Mouse (Mus musculus) forebrain, embryonic 16.5 days (tissue): Measurements from ENCODE around the gene Dennd1a. TPM values are rescaled to one million over a fixed set of nuclear protein-coding genes. Genes with fewer than 3 reads are reported as not detected.

Experiments
- ATAC-seq: fragments of 200-750 bp; cut with Nextera tagmentation; 2 replicates; pipeline ENCODE4 v1.8.0; 2017; ENCODE audit warnings: mild to moderate bottlenecking, moderate library complexity
- H3K27ac ChIP-seq: fragments of 300-500 bp; sonication (generic); 2 replicates; pipeline ENCODE4 v1.5.1; 2014; ENCODE audit warnings: low read length, control low read depth
- H3K27me3 ChIP-seq: fragments of 300-500 bp; sonication (generic); replicated peaks from 2 replicates; pipeline ENCODE4 v1.6.1; 2014; ENCODE audit warnings: low read length; ENCODE audit not compliant: control insufficient read depth, insufficient read depth
- H3K36me3 ChIP-seq: fragments of 300-500 bp; sonication (generic); 2 replicates; pipeline ENCODE4 v1.6.1; 2014; ENCODE audit not compliant: control insufficient read depth, insufficient read depth
- H3K4me1 ChIP-seq: fragments of 300-500 bp; sonication (generic); replicated peaks from 2 replicates; pipeline ENCODE4 v1.6.1; 2014; ENCODE audit warnings: low read length; ENCODE audit not compliant: control insufficient read depth, insufficient read depth
- H3K4me2 ChIP-seq: fragments of 300-500 bp; sonication (generic); 2 replicates; pipeline ENCODE4 v1.6.1; 2014; ENCODE audit warnings: mild to moderate bottlenecking, low read length, control low read depth
- H3K4me3 ChIP-seq: fragments of 300-500 bp; sonication (generic); replicated peaks from 2 replicates; pipeline ENCODE4 v1.5.1; 2014; ENCODE audit warnings: mild to moderate bottlenecking, low read length, control low read depth
- H3K9ac ChIP-seq: fragments of 300-500 bp; sonication (generic); replicated peaks from 2 replicates; pipeline ENCODE4 v1.6.1; 2014; ENCODE audit warnings: low read depth, low read length, control low read depth
- H3K9me3 ChIP-seq: fragments of 300-500 bp; sonication (generic); 2 replicates; pipeline ENCODE4 v1.6.1; 2016; ENCODE audit warnings: low read length; ENCODE audit not compliant: control insufficient read depth
- WGBS: fragments of 180-500 bp; shearing (Covaris S2); extraction: QIAGEN DNeasy Blood & Tissue Kit; methylation state at CpG from one replicate; pipeline ENCODE4 v1.1.7; 2014; 5-methylcytosine and 5-hydroxymethylcytosine counted together
- polyA plus RNA-seq: library from polyadenylated mRNA; unstranded; fragments of >200 nt; fragmentation: Nextera tagmentation; extraction: Ambion mirVana; gene quantifications from 2 replicates; pipeline ENCODE4 v1.2.1, GENCODE M21; 2015

Gene Dennd1a
- 15.1 and 19.5 TPM in 2 replicates for polyA plus RNA-seq

DNA sequence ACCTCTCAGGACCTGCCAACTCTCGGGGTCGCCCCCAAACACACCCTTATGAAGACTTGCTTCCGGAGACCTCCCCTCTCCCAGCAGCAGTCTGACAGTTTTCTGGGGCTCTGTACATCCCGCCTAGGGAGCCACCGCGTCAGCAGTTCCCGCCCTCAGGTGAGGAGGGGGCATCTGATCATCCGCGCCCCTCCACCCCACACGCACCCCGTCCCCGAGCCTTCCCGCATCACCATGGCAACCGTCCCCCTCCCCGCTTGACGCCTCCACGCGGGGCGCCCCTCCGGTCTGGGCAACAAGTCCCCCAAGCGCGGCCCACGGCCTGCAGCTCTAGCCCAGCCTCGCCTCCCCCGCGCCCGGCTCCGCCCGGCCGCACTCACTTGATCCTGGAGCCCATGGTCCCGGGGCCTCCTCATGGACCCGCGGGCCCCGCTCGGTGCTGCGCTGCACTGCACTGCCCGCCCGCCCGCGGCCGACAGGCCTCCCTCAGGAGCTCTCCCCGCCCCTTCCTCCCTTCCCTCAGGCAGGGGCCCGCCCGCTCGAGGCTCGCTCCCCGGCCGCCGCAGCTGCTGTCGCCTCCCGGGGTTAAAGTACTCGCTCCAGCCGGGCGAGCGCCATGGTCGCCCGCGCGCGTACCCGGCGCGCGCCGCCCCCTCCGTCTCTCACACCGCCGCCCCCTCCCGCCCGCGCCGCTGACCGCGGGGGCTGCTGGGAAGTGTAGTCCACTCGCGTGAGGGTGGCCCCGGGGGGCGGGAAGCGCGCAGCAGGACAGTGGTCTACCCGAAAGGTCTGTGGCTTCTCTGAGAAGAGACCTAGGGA lies at the start of gene Dennd1a:
Gene Dennd1a, minus strand, starts transcription at position 658 of the 819 bp plus-strand sequence.
- Histone ChIP-seq H3K9me3 (no peaks in the 10 kb centered on the region), H3K4me3 (peak within 1 kb of the TSS; percentile 83), H3K9ac (peak within 1 kb of the TSS; percentile 80), H3K27me3 (no peaks in the 10 kb centered on the region), H3K4me2 (peak within 1 kb of the TSS; percentile 74), H3K36me3 (no peaks in the 10 kb centered on the region), H3K4me1 (peaks cover 12% of the 10 kb centered on the region), H3K27ac (peak within 1 kb of the TSS; percentile 89)
- peak; percentile 94 for ATAC-seq
- under 1% methylated on average over 71 of the region's 81 CpGs for WGBS

DNA sequence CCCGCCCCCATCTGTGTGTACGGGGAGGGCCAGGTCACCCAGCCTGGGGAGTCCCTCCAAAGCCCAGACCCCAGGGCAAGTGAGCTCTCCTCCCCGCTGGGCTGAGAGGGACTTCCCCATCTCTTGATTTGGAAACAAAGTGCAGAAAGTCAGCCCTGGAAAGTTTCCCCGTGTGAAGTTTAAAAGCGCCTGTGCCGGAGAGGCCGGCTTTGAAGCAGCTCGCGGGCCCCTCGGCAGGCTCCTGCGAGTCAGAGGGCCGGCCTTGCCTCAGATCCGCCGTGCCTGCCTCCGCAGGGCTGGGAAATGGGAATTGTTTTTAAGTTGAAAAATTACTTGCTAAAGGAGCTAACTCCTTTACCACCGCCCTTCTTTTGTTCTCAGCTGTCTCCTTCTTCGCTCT lies 49.4 kb upstream of the Dennd1a start:
- peaks cover 18% of the 10 kb centered on the region for H3K27me3 ChIP-seq
- H3K27ac ChIP-seq = no peak overlapping the region
- ATAC-seq = no peak
- no peak overlapping the region for H3K9ac ChIP-seq
- 8% methylated on average over 17 of the region's 17 CpGs for WGBS
- no peaks in the 10 kb centered on the region for H3K9me3 ChIP-seq
- H3K36me3 ChIP-seq = no peaks in the 10 kb centered on the region
- H3K4me1 ChIP-seq = peaks cover 14% of the 10 kb centered on the region
- no peak overlapping the region for H3K4me3 ChIP-seq
- peak overlapping the region; percentile 10 for H3K4me2 ChIP-seq

GRCm38 (mm10) chr2:38333586-38334119 lies 46.5 kb upstream of the Dennd1a start:
- 36% methylated on average over 7 of the region's 7 CpGs for WGBS
- peak; percentile 25; the same call in 1 of the 2 replicates for ATAC-seq
- peaks cover 18% of the 10 kb centered on the region for H3K27me3 ChIP-seq

GRCm38 (mm10) chr2:38326671-38327070 lies 39.5 kb upstream of the Dennd1a start:
- WGBS = 53% methylated on average over 1 of the region's 1 CpGs
- no peaks in the 10 kb centered on the region; the same call in 1 of the 2 replicates for H3K27me3 ChIP-seq
- H3K27ac ChIP-seq = no peak overlapping the region
- no peak for ATAC-seq
- no peaks in the 10 kb centered on the region for H3K4me1 ChIP-seq
- no peak overlapping the region for H3K9ac ChIP-seq
- H3K36me3 ChIP-seq = no peaks in the 10 kb centered on the region
- no peak overlapping the region for H3K4me2 ChIP-seq
- no peak overlapping the region for H3K4me3 ChIP-seq
- H3K9me3 ChIP-seq = no peaks in the 10 kb centered on the region

More at GRCm38 (mm10) chr2:38333586-38334119, 46.5 kb upstream of the Dennd1a start:
- no peaks in the 10 kb centered on the region for H3K36me3 ChIP-seq
- no peak overlapping the region for H3K4me3 ChIP-seq
- no peak overlapping the region for H3K27ac ChIP-seq
- no peak overlapping the region for H3K9ac ChIP-seq
- H3K9me3 ChIP-seq = no peaks in the 10 kb centered on the region
- H3K4me1 ChIP-seq = no peaks in the 10 kb centered on the region
- H3K4me2 ChIP-seq = no peak overlapping the region

DNA sequence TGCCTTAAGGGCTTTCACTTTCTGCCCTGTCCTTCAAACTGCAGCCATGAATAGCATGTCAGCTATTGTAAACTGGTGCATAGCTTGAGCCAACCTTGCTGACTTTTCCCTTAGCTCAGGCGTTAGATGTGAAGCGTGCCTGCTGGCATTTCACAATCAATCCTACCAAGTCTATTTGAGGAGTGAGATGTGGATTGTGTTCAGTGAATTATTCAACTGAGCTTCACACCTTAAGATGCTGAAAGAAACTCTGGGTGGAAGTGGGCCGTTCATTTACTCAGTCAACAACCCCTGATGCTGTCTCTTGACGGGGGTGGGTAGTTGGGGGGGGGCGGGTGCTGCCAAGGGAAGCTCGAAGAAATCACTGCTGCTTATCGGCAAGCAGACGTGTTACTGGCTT lies 36.2 kb upstream of the Dennd1a start:
- no peaks in the 10 kb centered on the region for H3K36me3 ChIP-seq

DNA sequence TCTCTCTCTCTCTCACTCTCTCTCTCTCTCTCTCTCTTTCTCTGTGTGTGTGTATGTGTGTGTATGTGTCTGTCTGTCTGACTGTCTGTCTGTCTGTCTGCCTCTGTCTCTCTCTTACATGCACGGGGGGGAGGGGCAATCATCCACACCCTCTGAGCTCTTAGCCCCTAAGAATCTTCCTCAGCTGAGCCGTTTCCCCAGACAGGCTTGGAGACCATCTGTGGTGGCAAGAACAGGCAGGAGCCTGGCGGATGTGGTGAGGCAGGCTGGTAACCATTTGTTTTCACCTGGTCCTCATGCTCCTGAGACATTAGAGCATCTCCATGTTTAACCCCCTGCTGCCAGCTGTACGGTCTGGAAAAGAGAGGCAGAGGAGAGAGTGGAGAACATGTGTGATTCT lies 33.7 kb upstream of the Dennd1a start:
- no peak overlapping the region for H3K4me2 ChIP-seq
- no peak overlapping the region for H3K27ac ChIP-seq
- WGBS = 58% methylated on average over 4 of the region's 4 CpGs
- H3K27me3 ChIP-seq = no peaks in the 10 kb centered on the region; the same call in 1 of the 2 replicates
- ATAC-seq = no peak
- no peaks in the 10 kb centered on the region for H3K36me3 ChIP-seq
- H3K9ac ChIP-seq = no peak overlapping the region
- no peaks in the 10 kb centered on the region for H3K4me1 ChIP-seq
- no peak overlapping the region for H3K4me3 ChIP-seq
- no peaks in the 10 kb centered on the region for H3K9me3 ChIP-seq

More for the DNA sequence above, 36.2 kb upstream of the Dennd1a start:
- Histone ChIP-seq H3K27me3 (no peaks in the 10 kb centered on the region; the same call in 1 of the 2 replicates), H3K27ac (no peak overlapping the region), H3K4me2 (no peak overlapping the region), H3K4me3 (no peak overlapping the region), H3K4me1 (no peaks in the 10 kb centered on the region), H3K9me3 (no peaks in the 10 kb centered on the region), H3K9ac (no peak overlapping the region)
- ATAC-seq = no peak
- WGBS = 65% methylated on average over 8 of the region's 8 CpGs

- H3K27me3 ChIP-seq = no peaks in the 10 kb centered on the region; the same call in 1 of the 2 replicates
- H3K9me3 ChIP-seq = no peaks in the 10 kb centered on the region
- H3K4me1 ChIP-seq = no peaks in the 10 kb centered on the region
- no peak overlapping the region for H3K4me2 ChIP-seq
- ATAC-seq = no peak
- no peak overlapping the region for H3K27ac ChIP-seq
- H3K4me3 ChIP-seq = no peak overlapping the region
- 74% methylated on average over 11 of the region's 11 CpGs for WGBS
- H3K36me3 ChIP-seq = no peaks in the 10 kb centered on the region
- no peak overlapping the region for H3K9ac ChIP-seq
Observed at GRCm38 (mm10) chr2:38319086-38319485, 31.9 kb upstream of the Dennd1a start.

GRCm38 (mm10) chr2:38313399-38313798 lies 26.2 kb upstream of the Dennd1a start:
- 54% methylated on average over 3 of the region's 3 CpGs for WGBS
- no peaks in the 10 kb centered on the region for H3K36me3 ChIP-seq
- H3K27ac ChIP-seq = no peak overlapping the region
- H3K4me2 ChIP-seq = no peak overlapping the region
- no peaks in the 10 kb centered on the region for H3K9me3 ChIP-seq
- H3K27me3 ChIP-seq = no peaks in the 10 kb centered on the region
- no peaks in the 10 kb centered on the region for H3K4me1 ChIP-seq
- H3K4me3 ChIP-seq = no peak overlapping the region
- H3K9ac ChIP-seq = no peak overlapping the region
- ATAC-seq = no peak

DNA sequence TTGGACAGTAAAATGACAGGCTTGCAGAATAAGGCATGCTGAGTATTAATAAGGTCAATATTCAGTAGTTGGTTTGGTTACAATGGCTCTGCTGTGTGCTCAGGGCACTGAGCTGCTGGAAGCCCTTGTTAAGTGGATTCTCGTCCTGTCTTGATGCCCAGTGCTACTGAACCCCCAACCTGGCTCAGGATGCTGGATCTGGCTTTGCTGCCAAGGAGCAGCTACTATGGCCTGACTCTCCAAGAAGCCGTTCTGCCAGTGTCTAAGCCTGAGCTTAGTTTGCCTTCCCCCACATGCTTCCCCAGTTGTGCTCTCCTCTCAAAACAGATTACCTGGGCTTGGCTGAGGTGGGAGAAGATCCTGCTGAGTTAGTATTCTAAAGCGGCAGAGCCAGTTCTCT lies 25.7 kb upstream of the Dennd1a start:
- Histone ChIP-seq H3K27me3 (no peaks in the 10 kb centered on the region), H3K9me3 (no peaks in the 10 kb centered on the region), H3K4me2 (no peak overlapping the region), H3K4me3 (no peak overlapping the region), H3K4me1 (no peaks in the 10 kb centered on the region), H3K27ac (no peak overlapping the region), H3K9ac (no peak overlapping the region), H3K36me3 (no peaks in the 10 kb centered on the region)
- ATAC-seq = no peak
- 44% methylated on average over 3 of the region's 3 CpGs for whole genome bisulfite sequencing
